Mouse (Mus musculus): ENCODE measurements at regions not wholly inside any gene's neighbourhood (a gene's known extent, or its start where the extent isn't known, plus 50 kb on each side); places are given as distances from the start of the nearest gene placed in this dataset.

GRCm38 (mm10) chr19:15769651-15770050 is 177.5 kb downstream of the Psat1 start:
- no peak for TF ChIP-seq CTCF (IDR thresholded peaks at IDR 0.05; ENCODE audit: extremely low read depth, insufficient read length, insufficient replicate concordance, low read depth, low read length)
- no peak for TF ChIP-seq POLR2A (IDR thresholded peaks at IDR 0.05; ENCODE audit: low read depth, low read length)
